Mouse (Mus musculus) ovary, adult 18-20 months (tissue): Measurements from ENCODE around the gene Pde8b.

Experiments
- DNase-seq: peaks from one replicate; pipeline ENCODE4 v3.0.0; 2022; ENCODE audit warnings: low spot score, mixed read lengths

Gene Pde8b

GRCm38 (mm10) chr13:95249511-95250456, at the start of gene Pde8b:
TSS of gene Pde8b (minus strand) at chr13:95250336.
- DNase-seq = peak; percentile 38

- DNase-seq = no peak
Observed at GRCm38 (mm10) chr13:95291983-95292382, 41.8 kb upstream of the Pde8b start.

GRCm38 (mm10) chr13:95288027-95288426, 37.9 kb upstream of the Pde8b start:
- DNase-seq = no peak

GRCm38 (mm10) chr13:95286989-95287388, 36.9 kb upstream of the Pde8b start:
- peak; percentile 70 for DNase-seq

- peak; percentile 46 for DNase-seq
Observed at GRCm38 (mm10) chr13:95281740-95282673, 31.9 kb upstream of the Pde8b start.

- DNase-seq = no peak
Observed at GRCm38 (mm10) chr13:95278426-95279025, 28.4 kb upstream of the Pde8b start.

- no peak for DNase-seq
Observed at GRCm38 (mm10) chr13:95264691-95265090, 14.6 kb upstream of the Pde8b start.

DNA sequence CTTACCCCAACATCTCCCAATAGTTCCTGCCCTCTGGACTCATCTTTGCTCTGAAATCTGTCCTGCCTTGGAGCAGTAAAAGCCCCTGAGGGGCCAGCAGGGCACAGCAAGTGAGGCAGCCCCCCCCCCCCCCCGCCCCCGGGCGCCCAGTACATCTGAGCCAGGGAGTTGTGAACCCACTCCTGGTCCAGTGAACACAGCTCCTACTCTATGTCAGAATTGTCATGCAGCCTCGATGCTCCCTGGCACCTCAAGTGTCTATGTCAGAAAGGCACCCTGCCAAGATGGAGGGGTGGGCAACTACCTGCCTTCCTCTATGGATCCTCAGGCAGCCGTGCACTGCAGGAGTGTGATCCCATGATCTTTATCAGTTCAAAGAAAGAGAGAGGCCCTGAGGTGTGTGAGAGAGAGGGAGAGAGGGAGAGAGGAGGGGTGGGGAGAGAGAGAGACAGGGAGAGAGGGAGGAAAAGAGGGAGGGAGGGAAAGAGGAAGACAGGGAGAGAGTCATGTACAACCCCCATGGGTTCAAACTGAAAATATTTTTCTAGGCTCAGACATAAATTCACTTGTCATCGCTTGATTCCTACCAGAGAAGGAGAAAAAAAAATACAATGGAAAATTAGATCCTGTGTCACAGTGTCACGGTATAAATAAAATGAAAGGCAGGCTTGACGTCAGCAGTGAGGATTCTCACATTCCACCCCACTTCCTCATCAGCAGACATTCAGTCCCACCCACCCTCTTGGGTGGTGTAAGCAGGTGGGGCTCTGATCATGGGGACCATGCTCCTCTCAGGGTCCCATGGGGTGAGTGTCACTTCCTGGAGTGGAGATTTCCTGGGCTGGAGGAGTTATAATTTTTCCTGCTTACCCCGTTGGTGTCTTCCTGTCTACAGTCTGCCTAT, 11.0 kb upstream of the Pde8b start:
- DNase-seq = no peak

DNA sequence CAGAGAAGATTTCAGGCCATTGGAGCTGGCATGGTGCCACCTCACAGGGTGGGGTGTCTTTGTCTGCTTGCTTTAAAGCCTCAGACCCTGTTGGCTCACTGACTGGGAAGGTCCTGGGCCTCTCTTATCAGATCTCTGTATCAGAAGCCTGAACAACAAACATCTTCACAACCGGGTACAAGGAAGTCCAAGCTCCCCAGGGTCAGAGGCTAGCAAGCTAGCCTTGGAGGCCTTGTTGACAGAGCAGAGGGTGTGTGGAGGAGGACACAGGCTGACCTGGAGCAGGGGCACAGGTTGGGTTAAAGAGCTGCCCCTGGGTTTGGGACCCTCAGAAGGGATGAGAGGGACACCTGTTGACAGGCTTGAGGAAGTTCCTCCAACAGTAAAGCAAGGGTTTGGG, 10.3 kb upstream of the Pde8b start:
- DNase-seq = no peak

DNA sequence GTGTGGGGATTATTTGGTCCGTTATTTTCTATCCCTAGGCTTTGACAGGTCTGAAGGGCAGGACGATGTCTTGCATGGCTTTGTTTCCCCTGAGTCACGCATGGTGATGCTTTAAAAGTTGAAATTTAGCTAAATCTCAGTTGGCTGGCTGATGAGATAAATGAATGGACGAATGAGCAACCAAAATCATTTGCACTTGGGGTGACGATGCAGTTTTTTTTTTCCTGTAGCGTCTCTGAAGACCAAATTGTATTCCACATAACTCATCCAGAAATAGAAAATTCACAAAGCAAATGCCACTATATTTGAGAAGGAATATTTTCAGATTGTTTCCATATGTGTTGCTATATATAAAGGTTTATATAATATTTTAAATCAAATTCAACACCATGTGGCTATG, 6.9 kb upstream of the Pde8b start:
- DNase-seq = no peak

DNA sequence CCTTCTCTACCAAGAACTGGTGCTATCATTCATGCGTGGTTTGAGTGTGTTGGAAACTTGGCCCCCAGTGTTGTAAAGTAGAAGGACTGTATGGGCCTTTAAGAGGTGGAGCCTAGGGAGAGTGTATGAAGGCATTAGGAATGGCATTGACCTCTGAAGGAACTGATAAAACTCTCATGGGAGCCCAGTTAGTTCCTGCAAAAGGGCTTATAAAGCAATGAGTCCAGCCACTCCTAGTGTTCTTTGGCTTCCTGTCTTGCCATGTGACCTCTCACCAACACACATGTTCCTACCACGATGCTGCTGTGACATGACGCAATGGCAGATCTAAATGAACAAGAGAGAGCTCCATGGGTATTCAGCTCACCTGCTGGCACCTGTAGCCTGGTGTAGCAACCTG, 4.9 kb upstream of the Pde8b start:
- DNase-seq = no peak

GRCm38 (mm10) chr13:95243026-95243425, 7.1 kb downstream of the Pde8b start:
- no peak for DNase-seq

DNA sequence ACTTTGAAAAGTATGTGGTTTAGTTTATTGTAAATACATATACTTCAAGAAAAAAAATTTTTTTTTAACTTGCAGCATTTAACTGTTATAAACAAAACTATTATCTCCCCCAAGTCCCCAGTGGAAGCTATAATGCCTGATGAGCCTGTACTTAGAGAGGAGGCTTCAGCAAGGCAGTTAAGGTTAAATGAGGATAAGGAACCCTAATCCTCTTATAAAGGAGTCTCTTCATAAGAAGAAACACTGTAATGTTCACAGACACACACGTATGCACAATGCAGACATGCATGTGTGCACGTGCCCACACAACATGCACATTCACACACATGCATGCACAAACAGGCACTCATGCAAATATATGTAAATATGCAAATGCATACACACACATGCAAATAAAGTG, 12.6 kb downstream of the Pde8b start:
- no peak for DNase-seq

DNA sequence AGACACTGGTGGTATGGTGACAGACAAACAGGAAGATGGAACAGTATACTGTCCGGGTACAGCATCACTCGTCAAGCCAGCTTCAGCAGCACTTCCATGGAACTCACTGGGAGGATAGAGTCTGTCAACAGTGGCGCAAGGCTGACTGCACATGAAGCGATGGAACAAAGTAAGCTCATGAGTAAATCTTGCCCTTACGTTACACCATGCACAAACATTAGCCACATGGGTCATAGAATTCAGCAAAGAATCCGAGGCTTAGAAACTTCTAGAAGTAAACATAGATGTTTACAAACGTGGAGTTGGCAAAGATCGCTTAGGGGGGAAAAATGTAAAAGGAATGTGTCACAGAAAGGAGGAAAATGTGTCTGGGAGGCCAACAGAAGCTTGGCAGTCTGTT, 14.9 kb downstream of the Pde8b start:
- no peak for DNase-seq

DNA sequence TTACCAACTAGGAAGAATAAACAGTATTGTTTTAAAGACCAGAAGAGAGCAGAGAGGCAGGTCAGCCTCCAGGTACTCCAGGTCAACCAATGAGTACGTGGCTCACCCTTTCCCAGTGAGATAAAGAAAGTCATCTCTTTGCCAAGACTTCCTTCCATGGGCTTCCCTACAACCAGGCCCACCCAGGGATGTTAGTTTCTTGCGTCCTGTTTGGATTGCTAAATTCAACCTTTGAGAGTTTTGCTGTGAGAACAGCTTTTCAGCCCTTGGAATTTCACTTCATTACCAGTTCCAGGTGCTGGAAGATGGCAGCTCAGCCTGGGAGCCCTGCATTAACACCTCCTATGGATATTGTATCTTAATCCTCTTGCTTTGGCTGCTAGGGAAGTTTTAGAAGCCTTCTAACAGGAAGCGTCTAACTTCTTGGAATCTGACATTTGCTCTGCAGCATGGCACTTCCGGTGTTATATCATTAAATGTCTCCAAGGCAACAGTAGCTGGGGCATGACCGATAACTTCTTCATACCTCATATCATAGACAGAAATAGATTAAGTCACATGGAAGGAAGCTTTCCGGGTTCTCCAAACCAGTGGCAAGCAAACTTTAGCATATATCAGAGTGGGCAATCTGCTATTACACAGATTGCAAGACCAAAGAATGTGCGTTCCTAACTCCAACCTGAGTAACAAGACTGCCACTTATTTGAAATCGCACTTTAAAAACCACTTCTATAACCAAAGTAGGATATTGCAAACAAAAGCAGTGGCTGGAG, 18.6 kb downstream of the Pde8b start:
- DNase-seq = no peak

DNA sequence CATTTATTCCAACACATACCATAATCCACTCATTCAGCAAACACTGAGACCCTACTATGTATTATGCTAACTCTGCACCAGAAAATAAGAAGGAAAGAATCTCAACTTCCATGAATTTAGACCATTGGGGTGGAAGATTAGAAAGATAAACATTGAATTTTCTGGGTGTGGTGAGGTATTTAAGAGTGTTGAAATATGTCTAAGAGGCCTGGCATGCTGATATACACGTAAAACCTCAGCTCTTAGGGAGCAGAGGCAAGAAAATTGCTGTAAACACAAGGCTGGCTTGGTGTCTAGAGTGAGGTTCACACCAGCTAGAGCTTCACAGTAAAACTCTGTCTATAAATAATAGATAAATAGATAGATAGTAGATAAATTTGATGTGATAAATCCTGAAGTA, 19.8 kb downstream of the Pde8b start:
- no peak for DNase-seq

- no peak for DNase-seq
Observed at GRCm38 (mm10) chr13:95224491-95224890, 25.6 kb downstream of the Pde8b start.

DNA sequence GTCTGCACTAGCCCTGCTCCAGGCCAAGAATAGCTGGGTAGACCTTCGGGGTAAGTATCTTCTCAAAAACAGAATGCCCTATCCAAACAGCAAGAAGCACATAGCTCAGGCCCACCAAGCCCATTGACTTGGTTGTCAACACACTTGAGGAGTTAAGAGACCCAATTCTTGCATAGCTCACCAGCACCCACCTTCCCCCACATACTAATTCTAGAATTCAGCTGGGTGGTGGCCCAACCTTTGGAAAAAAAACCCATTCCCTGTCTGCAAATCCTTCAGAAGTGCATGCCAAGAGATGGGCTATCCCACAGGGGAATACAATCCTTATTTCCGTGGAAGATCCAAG, 26.7 kb downstream of the Pde8b start:
- DNase-seq = no peak

DNA sequence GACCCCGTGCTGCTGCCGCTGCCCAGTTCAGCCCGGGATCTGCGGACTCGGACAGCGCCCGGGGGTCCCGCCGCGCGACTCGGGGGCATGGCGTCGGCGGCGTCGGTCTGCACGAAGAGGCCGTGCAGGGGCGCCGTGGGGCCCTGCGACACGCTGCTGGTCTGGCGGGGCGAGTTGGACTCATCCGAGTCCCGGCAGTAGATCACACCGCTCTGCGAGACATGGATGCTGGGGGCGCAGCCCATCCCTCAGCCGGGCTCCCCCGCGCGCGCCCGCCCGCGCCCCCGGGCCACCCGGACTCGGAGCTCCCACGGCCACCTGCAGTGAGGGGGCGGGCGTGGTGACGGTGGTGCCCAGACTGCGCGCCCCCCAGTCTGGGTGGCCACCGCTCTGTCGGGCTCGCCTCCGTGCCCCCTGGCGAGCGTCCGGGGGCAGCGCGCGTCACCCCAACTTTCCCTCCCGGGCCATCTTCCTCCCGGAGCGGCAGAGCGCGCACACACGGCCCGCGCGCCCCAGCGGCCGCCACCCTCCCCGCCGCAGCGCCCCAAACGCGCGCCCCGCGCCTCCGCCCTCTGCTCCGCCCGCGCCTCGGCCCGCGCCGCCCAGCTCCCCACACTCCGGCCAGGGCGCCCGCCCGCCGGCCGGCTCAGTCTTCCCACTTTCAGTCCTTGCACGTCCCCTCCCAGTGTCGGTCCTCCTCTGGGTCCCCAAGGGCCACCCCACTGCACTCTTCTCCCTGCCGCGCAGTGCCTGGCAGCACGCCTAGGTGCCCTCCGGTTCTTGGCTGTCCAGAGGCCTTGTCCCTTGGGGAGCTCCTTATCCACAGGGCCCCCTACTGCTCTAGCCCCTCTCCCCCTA, 27.3 kb downstream of the Pde8b start:
- DNase-seq = peak; percentile 13
